Mouse (Mus musculus): ENCODE results near the gene Tnfrsf21.

Gene Tnfrsf21

DNA sequence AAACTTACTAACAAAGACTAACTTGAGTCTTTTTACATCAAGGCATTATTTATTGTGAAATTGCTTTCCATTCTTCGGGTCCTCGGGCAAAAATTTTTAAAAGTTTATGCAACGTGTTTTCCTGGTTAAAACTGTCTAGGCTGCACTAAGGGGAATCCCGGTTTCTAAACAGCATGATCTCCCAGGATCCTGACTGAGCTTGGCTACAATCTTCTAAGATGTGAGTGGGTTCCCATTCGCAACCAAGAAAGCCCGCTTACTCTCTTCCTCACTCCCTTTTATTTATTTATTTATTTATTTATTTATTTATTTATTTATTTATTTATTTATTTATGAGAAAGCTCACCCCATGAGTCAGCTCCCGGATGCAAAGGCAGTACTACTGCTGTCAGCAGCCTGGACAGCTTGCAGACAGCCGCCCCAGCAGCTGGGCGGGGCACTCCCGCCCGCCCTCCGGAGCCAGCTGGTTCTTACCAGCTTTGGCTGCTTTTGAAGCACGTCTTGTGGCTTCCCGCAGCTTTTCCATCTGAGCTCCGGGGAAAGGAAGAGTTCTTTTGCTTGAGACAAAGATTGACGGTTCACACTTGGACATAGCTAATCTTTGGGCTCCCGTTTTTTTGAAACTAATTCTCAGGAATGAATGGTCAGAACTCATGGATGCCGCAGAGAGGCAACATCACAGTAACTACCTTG lies 60.6 kb downstream of the Tnfrsf21 start:
- DNase-seq (ENCODE audit: low spot score) = peak; percentile 35

DNA sequence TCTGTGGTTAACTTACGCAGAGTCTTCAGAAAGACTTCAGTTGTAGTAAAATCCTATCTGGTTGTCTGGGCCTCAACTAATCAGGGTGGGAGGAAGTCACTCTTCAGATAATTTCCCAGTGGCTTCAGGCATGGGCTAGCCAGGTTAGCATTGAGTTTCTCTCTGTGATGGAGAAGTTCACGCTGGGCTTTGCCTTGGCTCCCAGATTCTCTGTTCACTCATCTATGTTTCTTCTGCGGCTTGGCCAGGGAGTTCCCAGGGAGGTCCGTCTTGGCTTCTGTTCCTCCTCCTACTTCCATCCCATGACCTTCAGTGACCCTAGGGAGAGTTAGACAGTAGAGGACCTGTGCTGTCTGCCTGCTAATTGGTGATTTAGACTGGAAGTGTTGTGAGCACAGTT lies 61.2 kb downstream of the Tnfrsf21 start:
- DNase-seq (ENCODE audit: low spot score) = no peak

DNA sequence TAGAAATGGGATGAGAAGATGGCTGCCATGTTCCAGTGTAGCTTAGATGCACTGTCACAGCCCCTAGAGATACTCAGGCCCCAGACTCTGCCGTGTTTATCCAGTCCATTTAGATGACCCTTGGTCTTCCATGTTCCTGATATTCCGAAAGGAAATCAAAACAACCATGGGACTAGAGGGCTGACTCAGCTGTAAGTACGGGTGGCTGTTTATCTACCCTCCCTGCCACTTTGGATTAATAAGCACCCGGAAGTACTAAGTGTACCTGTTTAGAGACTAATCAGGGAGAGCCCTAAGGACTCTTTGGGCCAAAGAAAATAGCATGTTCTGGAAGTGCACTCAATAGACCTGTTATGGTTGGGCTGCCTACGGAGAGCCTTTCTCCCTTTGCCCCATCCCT lies 64.9 kb downstream of the Tnfrsf21 start:
- DNase-seq (ENCODE audit: low spot score) = no peak

DNA sequence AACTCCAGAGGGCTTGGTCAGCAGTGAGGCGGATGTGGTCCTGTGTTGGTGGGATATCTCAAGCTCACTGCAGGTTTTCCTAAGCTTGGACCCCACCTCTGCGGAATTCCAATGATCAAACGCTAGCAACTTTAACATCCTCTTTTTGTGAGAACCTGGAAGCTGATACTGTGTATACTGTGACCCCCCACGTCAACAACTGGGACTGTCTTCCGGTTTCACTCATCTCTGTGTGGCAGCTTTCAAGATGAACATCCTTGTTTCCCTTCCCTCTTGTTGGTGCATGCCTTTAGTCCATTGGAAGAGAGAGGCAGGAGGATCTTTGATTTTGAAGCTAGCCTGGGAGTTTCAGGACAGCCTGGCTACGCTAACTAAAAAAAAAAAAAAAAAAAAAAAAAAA lies 73.1 kb downstream of the Tnfrsf21 start:
- no peak for DNase-seq (ENCODE audit: low spot score)

DNA sequence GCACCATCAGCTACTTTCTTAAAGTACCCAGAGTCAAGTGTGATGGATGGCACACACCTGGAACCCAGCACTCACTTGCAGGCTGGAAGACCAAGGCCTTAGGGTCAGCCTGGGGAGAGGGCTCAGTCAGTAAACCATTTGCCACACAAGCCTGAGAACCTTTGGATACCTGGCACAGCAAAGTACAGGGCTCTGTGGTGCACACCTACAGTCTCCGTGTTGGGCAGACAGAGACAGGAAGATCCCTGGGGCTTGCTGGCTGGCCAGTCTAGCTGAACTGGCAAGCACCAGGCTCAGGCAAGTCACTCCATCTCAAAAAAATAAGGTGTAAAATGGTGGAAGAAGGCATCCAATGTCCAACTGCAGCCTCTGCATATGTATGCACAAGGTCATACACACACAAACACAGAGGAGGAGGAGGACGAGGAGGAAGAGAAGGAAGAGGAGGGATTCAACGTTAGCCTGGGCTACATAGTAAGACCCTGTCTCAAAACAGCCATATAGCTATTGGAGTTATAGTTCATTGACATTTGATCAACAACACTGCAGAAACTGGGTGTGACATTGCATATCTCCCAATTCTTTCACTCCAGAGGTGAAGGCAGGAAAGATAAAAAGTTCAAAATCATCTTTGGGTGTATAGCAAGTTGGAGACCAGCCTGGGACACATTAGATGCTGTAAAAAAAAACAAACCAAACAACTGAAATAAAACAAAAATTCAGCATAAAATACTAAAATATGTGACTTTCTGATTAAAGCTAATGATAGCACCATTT lies 74.8 kb downstream of the Tnfrsf21 start:
- DNase-seq (ENCODE audit: low spot score) = no peak

DNA sequence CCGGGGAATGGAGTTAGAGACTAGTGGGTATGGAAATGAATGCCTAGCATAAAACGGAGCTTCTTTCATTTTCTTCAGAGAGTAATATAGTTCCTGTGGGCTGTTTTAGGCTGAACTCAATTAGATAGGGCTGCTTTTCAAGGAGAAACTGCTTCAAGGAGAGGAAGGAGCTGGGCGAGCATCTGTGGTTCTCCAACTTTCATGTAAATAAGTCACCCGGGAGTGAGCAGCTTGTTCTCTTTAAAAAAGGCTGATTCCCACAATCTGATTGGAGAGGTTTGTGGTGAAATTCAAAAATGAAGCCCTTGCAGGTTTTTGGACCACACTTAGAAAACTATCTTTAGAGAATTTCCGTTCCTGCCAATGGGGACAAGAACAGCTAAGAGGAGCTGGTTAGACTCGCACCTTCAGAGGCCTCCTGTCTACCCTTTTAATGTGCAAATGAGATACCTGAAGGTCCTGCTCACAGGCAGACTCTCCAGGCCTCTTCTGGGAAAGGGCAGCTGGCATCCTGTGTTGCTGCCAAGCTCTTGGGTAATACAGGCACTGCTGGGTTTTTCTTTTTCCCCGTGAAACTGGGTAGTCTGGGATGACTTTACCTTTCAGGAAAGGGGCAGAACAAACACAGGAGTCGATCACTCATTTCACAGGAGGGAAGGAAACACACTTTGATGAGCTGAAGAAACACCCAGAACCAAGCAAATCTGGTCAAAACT lies 76.1 kb downstream of the Tnfrsf21 start:
- no peak for DNase-seq (ENCODE audit: low spot score)

DNA sequence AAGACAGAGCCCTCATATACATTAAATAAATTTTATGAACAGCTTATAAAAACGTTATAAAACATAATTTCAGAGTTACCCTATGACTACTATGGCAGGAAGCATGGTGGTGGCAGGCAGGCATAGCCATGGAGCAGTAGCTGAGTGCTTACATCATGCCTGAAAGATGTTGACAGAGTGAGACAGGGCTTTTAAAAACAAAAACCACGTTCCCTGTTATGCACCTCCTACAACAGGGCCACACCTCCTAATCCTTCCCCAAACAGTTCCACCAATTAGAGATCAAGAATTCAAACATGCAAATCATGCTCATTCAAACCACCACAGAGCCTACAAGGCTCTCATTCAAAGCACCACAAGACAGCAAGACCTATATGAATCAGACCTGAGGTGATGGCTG lies 77.9 kb downstream of the Tnfrsf21 start:
- no peak for DNase-seq (ENCODE audit: low spot score)

DNA sequence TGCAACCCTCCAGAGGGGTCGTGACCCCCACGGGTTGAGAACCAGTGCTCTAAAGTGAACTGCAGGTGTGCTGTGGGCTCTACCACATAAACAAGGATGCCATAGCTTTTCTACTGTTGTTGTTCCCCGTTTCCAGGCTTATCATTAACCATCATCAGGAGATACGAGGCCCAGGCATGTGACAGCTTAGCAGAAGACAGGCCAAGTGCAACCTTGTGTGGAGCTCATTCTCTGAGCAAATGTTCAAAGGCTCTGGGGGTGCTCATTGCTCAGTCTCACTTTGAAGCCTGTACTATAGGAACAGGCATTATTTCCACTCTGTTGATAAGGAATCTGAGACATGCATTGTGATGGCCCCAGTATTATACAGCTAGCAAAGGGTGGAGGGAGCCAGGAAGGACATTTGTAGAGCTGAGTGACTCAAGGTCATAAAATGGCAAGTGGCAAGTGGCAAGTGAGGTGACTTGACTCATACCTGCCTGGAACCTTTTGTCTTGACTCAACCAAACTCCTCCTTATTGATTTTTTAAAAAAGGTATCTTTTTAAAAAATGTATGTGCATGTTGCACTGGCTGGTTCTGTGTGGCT lies 80.8 kb downstream of the Tnfrsf21 start:
- DNase-seq (ENCODE audit: low spot score) = no peak

DNA sequence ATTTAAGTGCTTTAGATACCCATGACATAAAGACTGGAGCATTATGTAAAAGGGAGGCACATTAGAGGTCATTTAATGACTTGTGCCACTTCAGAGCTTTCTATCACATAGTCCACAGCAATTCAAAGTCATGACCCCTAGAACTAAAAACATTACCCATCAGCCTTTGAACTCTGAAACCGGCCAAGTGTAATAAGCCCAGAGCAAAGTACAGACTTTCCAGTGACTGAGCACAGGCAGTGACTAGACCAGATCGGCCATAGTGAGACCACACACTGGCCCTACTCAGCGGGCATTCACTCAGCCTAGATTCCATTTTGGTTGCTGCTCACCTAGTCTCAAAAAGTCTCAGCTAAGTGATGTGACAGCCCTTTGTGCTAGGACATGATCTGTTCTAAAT lies 89.8 kb downstream of the Tnfrsf21 start:
- no peak for DNase-seq (ENCODE audit: low spot score)

DNA sequence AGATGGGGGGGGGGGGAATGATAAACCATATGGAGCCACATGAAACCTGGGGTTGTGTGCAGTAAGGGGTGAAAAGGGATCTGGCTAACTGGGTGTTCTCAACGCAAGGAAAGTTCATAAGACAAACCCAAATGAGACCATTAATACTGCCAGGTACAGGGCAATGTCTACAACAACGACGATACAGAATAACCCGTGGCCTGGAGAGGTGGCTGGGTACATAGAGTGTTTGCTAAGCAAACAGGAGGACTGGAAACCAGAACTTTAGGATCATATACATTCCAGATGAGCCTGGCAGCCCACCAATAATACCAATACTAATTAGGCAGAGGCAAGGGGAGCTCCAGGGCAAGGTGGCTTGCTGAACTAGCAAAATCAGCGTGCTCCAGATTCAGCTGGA lies 91.0 kb downstream of the Tnfrsf21 start:
- DNase-seq (ENCODE audit: low spot score) = no peak

DNA sequence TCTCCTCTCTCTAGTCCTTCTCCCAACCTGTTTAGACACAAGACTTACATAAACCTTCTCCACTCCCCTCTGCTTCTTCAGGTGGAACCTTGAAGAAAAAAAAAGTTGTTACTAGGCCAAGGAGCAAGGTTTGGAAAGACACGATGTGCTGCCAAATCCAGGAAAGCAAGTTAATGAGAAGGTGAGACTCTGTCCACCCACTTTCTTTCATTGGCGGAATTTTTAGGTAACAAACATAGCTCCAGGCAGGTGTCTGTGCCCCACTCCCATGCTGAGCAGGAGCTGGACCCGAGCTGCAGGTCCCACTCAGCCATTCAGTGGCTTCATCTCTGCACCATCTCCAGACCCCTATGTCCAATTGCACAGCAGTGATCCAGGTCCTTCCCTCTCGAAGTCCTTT lies 93.1 kb downstream of the Tnfrsf21 start:
- DNase-seq (ENCODE audit: low spot score) = no peak

DNA sequence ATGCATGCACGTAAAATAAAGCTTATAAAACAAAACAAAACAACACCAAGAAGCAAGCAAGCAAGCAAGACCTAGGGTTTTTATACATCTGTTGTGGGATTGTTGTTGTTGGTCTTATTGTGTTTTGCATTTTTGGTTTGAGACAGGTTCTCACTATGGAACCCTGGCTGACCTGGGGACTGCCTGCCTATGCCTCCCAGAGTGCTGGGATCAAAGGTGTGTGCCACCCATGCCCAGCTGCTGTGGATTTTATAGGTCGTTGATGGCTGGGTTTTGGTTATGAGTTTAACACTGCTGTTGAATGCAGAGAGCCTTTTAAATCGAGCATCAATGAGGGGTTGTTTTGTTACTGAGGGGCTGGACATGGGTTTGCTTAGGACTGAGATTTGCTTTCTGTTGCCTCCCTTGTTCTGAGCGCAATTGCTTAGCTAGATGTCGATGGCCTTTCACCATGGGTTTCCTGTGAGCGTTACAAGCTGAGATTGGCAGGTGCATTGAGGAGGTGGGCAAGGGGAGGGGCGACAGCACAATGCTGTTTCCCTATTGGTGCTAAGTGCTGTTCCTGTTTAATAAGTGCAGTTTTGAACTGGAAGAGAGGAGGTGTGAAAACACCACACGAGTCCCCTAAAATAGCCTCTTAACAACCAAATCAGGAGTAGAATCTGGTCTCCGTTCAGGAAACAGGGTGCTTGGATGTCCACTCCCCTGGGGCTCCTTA lies 94.0 kb downstream of the Tnfrsf21 start:
- no peak for DNase-seq (ENCODE audit: low spot score)

DNA sequence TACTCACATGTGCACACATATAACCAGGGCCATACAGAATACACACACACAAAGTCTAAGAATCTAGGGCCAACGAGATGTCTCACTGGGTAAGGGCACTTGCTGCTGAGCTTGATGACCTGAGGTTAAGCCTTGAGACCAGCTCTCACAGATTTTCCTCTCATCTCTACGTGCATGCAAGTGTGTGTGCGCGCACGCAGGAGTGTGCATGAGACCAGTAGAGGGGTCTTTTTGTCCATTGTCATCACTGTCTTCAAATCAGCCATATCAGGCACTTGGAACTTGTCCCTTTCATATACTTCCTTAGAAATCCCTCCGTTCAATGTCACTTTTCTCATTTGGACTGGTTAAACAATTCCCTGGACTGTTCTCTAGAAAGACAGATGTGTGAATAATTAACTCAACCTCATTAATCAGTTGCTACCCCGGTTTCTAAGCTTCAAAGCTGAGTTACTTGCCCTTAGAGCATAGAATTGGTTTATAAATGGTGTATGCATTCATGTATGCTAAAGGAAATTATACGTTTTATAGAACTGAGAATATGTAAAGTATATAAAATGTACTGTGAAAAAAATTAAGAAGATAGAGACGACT lies 97.1 kb downstream of the Tnfrsf21 start:
- no peak for DNase-seq (ENCODE audit: low spot score)

DNA sequence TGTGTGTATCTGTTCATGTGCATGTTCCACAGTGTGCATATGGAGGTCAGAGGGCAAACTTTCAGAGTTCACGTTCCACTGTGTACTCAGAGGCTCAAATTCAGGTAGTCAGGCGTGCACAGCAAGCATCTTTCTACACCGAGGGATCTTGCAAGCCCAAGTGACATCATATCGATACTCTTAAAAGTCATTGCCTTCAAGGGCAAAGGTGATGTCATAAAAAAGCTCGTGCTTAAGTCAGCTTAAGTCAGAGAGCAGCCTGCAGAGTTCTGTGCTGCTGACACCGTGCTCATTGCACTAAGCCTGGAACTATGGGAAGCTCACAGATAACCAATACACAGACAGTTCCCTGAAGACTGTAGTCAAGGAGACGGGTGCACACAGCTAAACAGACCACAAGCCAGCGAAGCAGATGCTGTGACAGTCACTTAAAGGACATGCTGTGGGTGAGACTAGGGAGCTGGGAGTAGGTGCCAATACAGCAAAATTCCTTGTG lies 97.8 kb downstream of the Tnfrsf21 start:
- no peak for DNase-seq (ENCODE audit: low spot score)

DNA sequence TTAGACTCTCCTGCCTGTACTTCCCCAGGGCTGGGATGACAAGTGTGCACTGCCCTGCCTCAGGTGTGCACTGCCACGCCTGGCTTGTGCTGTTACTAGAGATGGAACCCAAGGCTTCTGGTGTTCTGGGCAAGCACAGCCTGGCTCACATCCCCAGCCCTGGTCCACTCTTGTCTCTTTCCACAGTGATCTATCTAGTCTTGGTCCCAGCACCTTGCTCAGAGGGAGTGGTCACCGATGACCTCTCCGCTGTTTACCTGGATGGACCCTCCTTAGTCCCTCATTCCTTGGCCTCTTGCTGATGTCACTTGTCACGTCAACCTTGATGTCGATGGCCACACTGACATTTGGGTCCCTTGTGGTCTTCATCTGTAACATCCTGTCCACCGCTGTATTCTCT lies 98.6 kb downstream of the Tnfrsf21 start:
- no peak for DNase-seq (ENCODE audit: low spot score)

DNA sequence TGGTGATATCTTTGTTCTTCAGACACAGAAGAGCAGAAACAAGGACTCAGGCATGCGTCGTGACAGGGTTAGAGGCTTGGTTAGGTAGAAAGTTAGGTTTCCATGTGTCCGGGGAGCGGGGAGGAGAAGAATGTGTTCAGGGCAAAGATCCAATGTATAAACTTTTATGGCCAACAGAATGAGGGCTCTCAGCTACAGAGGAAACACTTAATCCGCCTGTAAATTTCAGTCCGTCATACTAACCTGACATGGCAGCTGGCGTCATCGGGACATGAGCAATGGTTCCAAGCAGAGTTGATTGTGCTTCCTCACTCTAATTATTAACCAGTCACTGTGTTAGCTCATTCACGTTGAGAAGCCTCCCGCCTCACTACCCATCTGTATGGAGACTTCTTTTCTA lies 100.4 kb downstream of the Tnfrsf21 start:
- DNase-seq (ENCODE audit: low spot score) = no peak

DNA sequence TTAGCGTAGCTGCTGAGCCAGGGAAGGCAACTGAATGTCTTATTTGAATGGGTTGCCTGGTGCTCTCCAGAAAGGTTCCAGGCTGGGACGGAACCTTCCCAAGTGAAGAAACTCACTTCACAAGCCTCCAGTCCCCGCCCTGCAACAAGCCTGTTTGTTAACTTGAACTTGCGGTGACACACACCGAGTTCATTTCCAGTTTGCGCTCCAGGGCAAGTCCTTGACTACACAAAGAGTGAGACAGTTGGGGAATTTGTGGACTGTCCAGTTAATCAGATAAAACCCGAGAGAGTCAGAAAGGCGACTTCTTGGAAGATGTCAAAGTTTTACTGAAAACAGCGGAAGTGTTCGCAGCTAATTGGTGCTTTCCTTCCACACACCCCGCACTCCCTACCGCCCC lies 103.1 kb downstream of the Tnfrsf21 start:
- no peak for DNase-seq (ENCODE audit: low spot score)

DNA sequence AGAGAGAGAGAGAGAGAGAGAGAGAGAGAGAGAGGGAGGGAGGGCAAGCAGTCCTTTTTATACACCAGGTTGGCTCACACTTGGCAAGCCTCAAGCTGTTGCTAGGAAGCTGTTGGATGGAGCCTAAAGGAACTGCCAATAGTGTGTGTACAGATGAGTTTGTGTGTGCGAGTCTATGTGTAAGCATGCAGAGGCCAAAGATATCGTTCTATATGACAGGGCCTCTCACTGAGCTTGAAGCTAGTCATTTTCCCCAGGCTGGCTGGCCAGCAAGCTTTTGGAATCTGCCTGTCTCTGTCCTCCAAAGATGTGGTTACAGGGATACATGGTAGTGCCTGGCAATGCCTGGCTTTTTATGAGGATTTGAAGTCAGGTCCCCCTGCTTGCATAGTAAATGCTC lies 104.7 kb downstream of the Tnfrsf21 start:
- no peak for DNase-seq (ENCODE audit: low spot score)

DNA sequence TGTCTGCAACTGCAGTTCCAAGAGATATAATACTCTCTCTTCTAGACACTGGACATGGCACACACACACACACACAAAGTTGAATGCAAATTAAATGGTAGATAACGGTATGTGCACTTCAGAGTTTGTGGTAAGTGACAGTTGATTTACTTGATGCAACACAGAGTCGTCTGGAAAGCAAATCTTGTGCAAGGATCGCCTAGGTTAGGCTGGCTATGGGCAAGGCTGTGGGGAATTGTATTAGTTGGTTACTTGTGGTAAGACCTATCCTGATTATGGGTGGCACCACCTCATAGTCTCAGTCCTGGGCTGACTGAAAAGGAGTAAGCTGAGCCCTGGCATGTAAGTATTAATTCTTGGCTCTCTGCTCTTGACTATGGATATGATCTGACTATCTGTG lies 112.0 kb downstream of the Tnfrsf21 start:
- DNase-seq (ENCODE audit: low spot score) = no peak

DNA sequence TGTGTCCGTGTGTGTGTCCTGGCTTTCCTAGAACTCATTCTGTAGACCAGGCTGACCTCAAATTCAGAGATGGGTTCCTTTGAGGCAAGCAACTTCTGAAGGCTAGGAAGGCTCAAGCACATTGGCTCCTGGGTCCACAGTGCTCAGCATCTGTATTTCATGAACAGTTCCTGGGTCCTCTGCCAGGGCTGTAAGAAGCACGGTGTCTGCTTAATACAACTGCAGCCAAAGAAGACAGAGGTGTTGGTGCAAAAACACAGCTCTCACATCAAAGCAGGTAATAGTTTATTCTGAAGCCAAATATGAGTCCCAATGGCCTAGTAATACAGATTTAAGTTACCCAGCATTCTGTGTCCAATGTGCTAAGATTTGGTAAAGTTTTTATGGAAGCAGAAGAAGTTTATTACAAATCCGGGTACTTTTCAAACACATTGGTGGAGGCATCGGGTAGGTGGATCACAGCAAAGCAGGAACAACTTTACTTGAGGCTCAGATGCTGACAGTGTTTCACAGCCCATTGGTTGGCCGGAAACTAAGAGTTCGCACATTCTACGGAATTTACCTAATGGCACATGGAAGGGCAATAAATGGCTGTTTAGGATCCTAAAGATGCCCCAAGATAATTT lies 112.7 kb downstream of the Tnfrsf21 start:
- DNase-seq (ENCODE audit: low spot score) = no peak

Data from ovary, adult 18-20 months (tissue).